7 mouse cellular contexts compared by ENCODE assay signal in genomic region chr9:108492043-108492750, GRCm38 (mm10). TPM values are rescaled to one million over a fixed set of nuclear protein-coding genes. Genes with fewer than 3 reads are reported as not detected.
DNase-seq lines count a peak whose midpoint lies in the region; ATAC-seq and TF ChIP-seq lines count a peak whose summit lies in the region.

No protein-coding gene starts in this region.

- H3K9ac ChIP-seq in hindbrain, embryonic 14.5 days, result 0 out of 2 replicates have a peak overlapping the region, but pooled peaks have one; percentile 90
- H3K9ac ChIP-seq in liver, embryonic 16.5 days (ENCODE audit: low read depth, low read length), result peak overlapping the region; percentile 97
- peak overlapping the region; percentile 95 for H3K9ac ChIP-seq in stomach, embryonic 16.5 days (ENCODE audit: low read length)

- H3K27me3 ChIP-seq in C2C12 (ENCODE audit: control insufficient read depth, insufficient read depth, insufficient read length), result no peaks in the 10 kb centered on the region
- no peaks in the 10 kb centered on the region for H3K27me3 ChIP-seq in hindbrain, embryonic 14.5 days (ENCODE audit: control insufficient read depth, insufficient read depth, low read length)
- H3K27me3 ChIP-seq in liver, embryonic 16.5 days (ENCODE audit: control insufficient read depth, insufficient read depth, low read depth, low read length), result no peaks in the 10 kb centered on the region
- no peaks in the 10 kb centered on the region for H3K27me3 ChIP-seq in stomach, embryonic 16.5 days (ENCODE audit: control insufficient read depth, insufficient read depth, low read length)

- ATAC-seq in erythroid progenitor cell, adult 5-6 weeks (replicated peaks; ENCODE audit: low FRiP score, poor library complexity, severe bottlenecking), result 0 out of 2 replicates have a peak, but pooled peaks have one; percentile 11
- ATAC-seq in hindbrain, embryonic 14.5 days (ENCODE audit: low FRiP score), result no peak
- ATAC-seq in liver, embryonic 16.5 days (ENCODE audit: low read depth), result no peak
- no peak for ATAC-seq in stomach, embryonic 16.5 days (ENCODE audit: insufficient read depth, low FRiP score)

- peaks cover 32% of the 10 kb centered on the region for H3K79me2 ChIP-seq in C2C12 (ENCODE audit: control insufficient read depth, insufficient read depth)

- 86% methylated on average over 16 of the region's 16 CpGs for WGBS in hindbrain, embryonic 14.5 days
- WGBS in liver, embryonic 16.5 days (ENCODE audit: insufficient replicate concordance), result 66% methylated on average over 16 of the region's 16 CpGs
- 75% methylated on average over 16 of the region's 16 CpGs for WGBS in stomach, embryonic 16.5 days

- peak overlapping the region; percentile 41 for H3ac ChIP-seq in C2C12 (ENCODE audit: control insufficient read depth, insufficient read length, low read depth)

- peak; percentile 75 for DNase-seq in MN1 (ENCODE audit: low spot score)
- DNase-seq in hindbrain, embryonic 14.5 days (ENCODE audit: low spot score), result no peak
- no peak for DNase-seq in cerebellum, adult 11-12 months

- peaks cover 22% of the 10 kb centered on the region for H3K4me1 ChIP-seq in hindbrain, embryonic 14.5 days (replicated peaks; ENCODE audit: control insufficient read depth, insufficient read depth, low read length)
- H3K4me1 ChIP-seq in liver, embryonic 16.5 days (ENCODE audit: control insufficient read depth, low read depth, low read length), result peaks cover 18% of the 10 kb centered on the region
- H3K4me1 ChIP-seq in stomach, embryonic 16.5 days (ENCODE audit: control insufficient read depth, insufficient read depth, low read length), result peaks cover 18% of the 10 kb centered on the region

- H3K36me3 ChIP-seq in C2C12 (ENCODE audit: control insufficient read depth, insufficient read depth), result peaks cover 61% of the 10 kb centered on the region
- H3K36me3 ChIP-seq in hindbrain, embryonic 14.5 days (replicated peaks; ENCODE audit: control insufficient read depth, insufficient read depth), result peaks cover 54% of the 10 kb centered on the region
- H3K36me3 ChIP-seq in liver, embryonic 16.5 days (ENCODE audit: control insufficient read depth, insufficient read depth), result peaks cover 47% of the 10 kb centered on the region
- H3K36me3 ChIP-seq in stomach, embryonic 16.5 days (ENCODE audit: control insufficient read depth, insufficient read depth, low read length), result peaks cover 41% of the 10 kb centered on the region

- peak overlapping the region; percentile 93 for H3K4me2 ChIP-seq in hindbrain, embryonic 14.5 days (replicated peaks)
- H3K4me2 ChIP-seq in liver, embryonic 16.5 days (ENCODE audit: low read depth, low read length), result peak overlapping the region; percentile 90
- peak overlapping the region; percentile 75 for H3K4me2 ChIP-seq in stomach, embryonic 16.5 days (ENCODE audit: low read depth, low read length)

- no peak for TF ChIP-seq CTCF in C2C12 (IDR thresholded peaks at IDR 0.05; ENCODE audit: control insufficient read depth, insufficient read depth, insufficient read length)

- no peak overlapping the region for H3K27ac ChIP-seq in hindbrain, embryonic 14.5 days
- peak overlapping the region; percentile 97 for H3K27ac ChIP-seq in liver, embryonic 16.5 days (ENCODE audit: low read length)
- peak overlapping the region; percentile 14; the same call in 1 of the 2 replicates for H3K27ac ChIP-seq in stomach, embryonic 16.5 days (ENCODE audit: low read length)

- H3K9me3 ChIP-seq in hindbrain, embryonic 14.5 days (ENCODE audit: control insufficient read depth, low read length), result no peaks in the 10 kb centered on the region
- no peaks in the 10 kb centered on the region for H3K9me3 ChIP-seq in liver, embryonic 16.5 days (replicated peaks; ENCODE audit: control insufficient read depth, low read length)
- H3K9me3 ChIP-seq in stomach, embryonic 16.5 days (replicated peaks; ENCODE audit: control insufficient read depth, low read length), result no peaks in the 10 kb centered on the region

- peak overlapping the region; percentile 89 for H3K4me3 ChIP-seq in C2C12 (ENCODE audit: insufficient read depth, poor library complexity, severe bottlenecking)
- peak overlapping the region; percentile 95 for H3K4me3 ChIP-seq in hindbrain, embryonic 14.5 days (replicated peaks; ENCODE audit: low read length)
- H3K4me3 ChIP-seq in liver, embryonic 16.5 days (ENCODE audit: low read depth, low read length), result peak overlapping the region; percentile 100
- H3K4me3 ChIP-seq in stomach, embryonic 16.5 days (replicated peaks; ENCODE audit: low read length), result peak overlapping the region; percentile 97

- peaks cover 17% of the 10 kb centered on the region for H3K79me3 ChIP-seq in C2C12 (ENCODE audit: low read depth)

TF ChIP-seq in C2C12, 6 proteins besides CTCF, POLR2A, EP300 and RAD21:
- TF ChIP-seq MAX (IDR thresholded peaks at IDR 0.05), result no peak
- TF ChIP-seq FOSL1 (IDR thresholded peaks at IDR 0.05; ENCODE audit: insufficient read depth, low read length, poor library complexity, severe bottlenecking), result no peak
- no peak for TF ChIP-seq MYOD1 (IDR thresholded peaks at IDR 0.05; ENCODE audit: control insufficient read depth, insufficient read length, low read depth)
- TF ChIP-seq MYOG (IDR thresholded peaks at IDR 0.05; ENCODE audit: control insufficient read depth, extremely low read depth, insufficient read length), result no peak
- no peak for TF ChIP-seq USF1 (IDR thresholded peaks at IDR 0.05; ENCODE audit: low read depth)
- no peak for TF ChIP-seq CEBPB (IDR thresholded peaks at IDR 0.05; ENCODE audit: low read depth)
TF ChIP-seq in C2C12: peak in this region for 0.

RNA-seq across cellular contexts. Expression of gene Usp19, which starts 1.8 kb away (rescaled TPM):
- polyA plus RNA-seq in C2C12 (2012; fragmentation: generic; extraction: Trizol), result 70.8 TPM
- 52.6 and 63.7 TPM in 2 replicates for total RNA-seq in erythroid progenitor cell, adult 5-6 weeks (2015; ENCODE audit: low replicate concordance)
- 54.7 and 58.7 TPM in 2 replicates for total RNA-seq in erythroid progenitor cell, adult 5-6 weeks (2017; ENCODE audit: low replicate concordance)
- polyA plus RNA-seq in hindbrain, embryonic 14.5 days (2014; fragmentation: Nextera tagmentation; extraction: Ambion mirVana), result 64.9 and 69.7 TPM in 2 replicates
- 25.7 and 28.6 TPM in 2 replicates for polyA plus RNA-seq in liver, embryonic 16.5 days (2015; fragmentation: Nextera tagmentation; extraction: Ambion mirVana)
- polyA plus RNA-seq in stomach, embryonic 16.5 days (2015; fragmentation: Nextera tagmentation; extraction: Ambion mirVana), result 41.1 and 49.5 TPM in 2 replicates

RNA-seq across cellular contexts. Expression of gene Lamb2, which starts 12.7 kb away (rescaled TPM):
- polyA plus RNA-seq in C2C12 (2012; fragmentation: generic; extraction: Trizol), result 36.3 TPM
- not detected in 2 replicates for total RNA-seq in erythroid progenitor cell, adult 5-6 weeks (2015; ENCODE audit: low replicate concordance)
- total RNA-seq in erythroid progenitor cell, adult 5-6 weeks (2017; ENCODE audit: low replicate concordance), result not detected in 2 replicates
- 18.9 and 19.4 TPM in 2 replicates for polyA plus RNA-seq in hindbrain, embryonic 14.5 days (2014; fragmentation: Nextera tagmentation; extraction: Ambion mirVana)
- polyA plus RNA-seq in liver, embryonic 16.5 days (2015; fragmentation: Nextera tagmentation; extraction: Ambion mirVana), result 9.7 and 10.7 TPM in 2 replicates
- polyA plus RNA-seq in stomach, embryonic 16.5 days (2015; fragmentation: Nextera tagmentation; extraction: Ambion mirVana), result 61.4 and 68.7 TPM in 2 replicates

RNA-seq across cellular contexts. Expression of gene Qars, which starts 15.3 kb away (rescaled TPM):
- 203 TPM for polyA plus RNA-seq in C2C12 (2012; fragmentation: generic; extraction: Trizol)
- total RNA-seq in erythroid progenitor cell, adult 5-6 weeks (2015; ENCODE audit: low replicate concordance), result 67.5 and 85.1 TPM in 2 replicates
- total RNA-seq in erythroid progenitor cell, adult 5-6 weeks (2017; ENCODE audit: low replicate concordance), result 78.3 and 79.2 TPM in 2 replicates
- 61.6 and 66.6 TPM in 2 replicates for polyA plus RNA-seq in hindbrain, embryonic 14.5 days (2014; fragmentation: Nextera tagmentation; extraction: Ambion mirVana)
- polyA plus RNA-seq in liver, embryonic 16.5 days (2015; fragmentation: Nextera tagmentation; extraction: Ambion mirVana), result 47.0 and 51.4 TPM in 2 replicates
- polyA plus RNA-seq in stomach, embryonic 16.5 days (2015; fragmentation: Nextera tagmentation; extraction: Ambion mirVana), result 106 and 127 TPM in 2 replicates

RNA-seq across cellular contexts. Expression of gene Qrich1, which starts 24.4 kb away (rescaled TPM):
- polyA plus RNA-seq in C2C12 (2012; fragmentation: generic; extraction: Trizol), result 58.2 TPM
- 92.6 and 141 TPM in 2 replicates for total RNA-seq in erythroid progenitor cell, adult 5-6 weeks (2015; ENCODE audit: low replicate concordance)
- total RNA-seq in erythroid progenitor cell, adult 5-6 weeks (2017; ENCODE audit: low replicate concordance), result 117 and 139 TPM in 2 replicates
- 119 and 128 TPM in 2 replicates for polyA plus RNA-seq in hindbrain, embryonic 14.5 days (2014; fragmentation: Nextera tagmentation; extraction: Ambion mirVana)
- polyA plus RNA-seq in liver, embryonic 16.5 days (2015; fragmentation: Nextera tagmentation; extraction: Ambion mirVana), result 42.7 and 44.2 TPM in 2 replicates
- 95.4 and 97.1 TPM in 2 replicates for polyA plus RNA-seq in stomach, embryonic 16.5 days (2015; fragmentation: Nextera tagmentation; extraction: Ambion mirVana)

RNA-seq across cellular contexts. Expression of gene Klhdc8b, which starts 30.8 kb away (rescaled TPM):
- polyA plus RNA-seq in C2C12 (2012; fragmentation: generic; extraction: Trizol), result 1.4 TPM
- 2.5 and 2.9 TPM in 2 replicates for total RNA-seq in erythroid progenitor cell, adult 5-6 weeks (2015; ENCODE audit: low replicate concordance)
- total RNA-seq in erythroid progenitor cell, adult 5-6 weeks (2017; ENCODE audit: low replicate concordance), result 5.4 TPM in 1 of 2 replicates, not detected in the other
- polyA plus RNA-seq in hindbrain, embryonic 14.5 days (2014; fragmentation: Nextera tagmentation; extraction: Ambion mirVana), result 52.8 and 57.2 TPM in 2 replicates
- polyA plus RNA-seq in liver, embryonic 16.5 days (2015; fragmentation: Nextera tagmentation; extraction: Ambion mirVana), result 13.3 and 14.8 TPM in 2 replicates
- 63.4 and 67.5 TPM in 2 replicates for polyA plus RNA-seq in stomach, embryonic 16.5 days (2015; fragmentation: Nextera tagmentation; extraction: Ambion mirVana)
